8 mouse cellular contexts compared by ENCODE assay signal in genomic region chr13:112088312-112088771, GRCm38 (mm10).
DNase-seq lines count a peak whose midpoint lies in the region; ATAC-seq and TF ChIP-seq lines count a peak whose summit lies in the region.

No protein-coding gene starts in this region.

- peak; percentile 56 for ATAC-seq in erythroid progenitor cell, adult 5-6 weeks (replicated peaks; ENCODE audit: low FRiP score, poor library complexity, severe bottlenecking)
- peak; percentile 94 for ATAC-seq in kidney, embryonic 15.5 days (replicated peaks; ENCODE audit: low FRiP score)
- ATAC-seq in lung, postnatal 0 days, result peak; percentile 94
- ATAC-seq in megakaryocyte-erythroid progenitor cell, adult 5-6 weeks (replicated peaks; ENCODE audit: low FRiP score, low TSS enrichment, poor library complexity, severe bottlenecking), result no peak

- DNase-seq in adrenal gland, postnatal 36 days, result peak; percentile 22 to 27
- DNase-seq in adrenal gland, postnatal 10 days, result no peak
- DNase-seq in lung, postnatal 0 days (ENCODE audit: low spot score), result peak; percentile 83
- no peak for DNase-seq in left cerebral cortex, postnatal 4 days
- DNase-seq in layer of hippocampus, adult 2 months (ENCODE audit: low spot score in 2 of 2), result no peak

- no peak overlapping the region for H3K4me3 ChIP-seq in kidney, embryonic 15.5 days (replicated peaks)
- H3K4me3 ChIP-seq in lung, postnatal 0 days (ENCODE audit: low read depth, low read length), result no peak overlapping the region
- no peak overlapping the region for H3K4me3 ChIP-seq in layer of hippocampus, adult 2 months

- no peak for TF ChIP-seq CTCF in lung, postnatal 0 days (IDR thresholded peaks at IDR 0.05)
- no peak for TF ChIP-seq CTCF in layer of hippocampus, adult 2 months (conservative IDR thresholded peaks at IDR 0.05)

- peaks cover 52% of the 10 kb centered on the region for H3K4me1 ChIP-seq in kidney, embryonic 15.5 days
- peaks cover 8% of the 10 kb centered on the region; the same call in 1 of the 2 replicates for H3K4me1 ChIP-seq in lung, postnatal 0 days (ENCODE audit: insufficient read depth, low read depth, low read length)

- intact Hi-C loops in left cerebral cortex, postnatal 4 days (cut with DNase I), result no loop called here

- 7% methylated on average over 5 of the region's 5 CpGs for WGBS in kidney, embryonic 15.5 days
- WGBS in lung, postnatal 0 days, result 24% methylated on average over 5 of the region's 5 CpGs

- H3K36me3 ChIP-seq in kidney, embryonic 15.5 days, result no peaks in the 10 kb centered on the region
- H3K36me3 ChIP-seq in lung, postnatal 0 days (ENCODE audit: insufficient read depth, low read length), result no peaks in the 10 kb centered on the region

- peak overlapping the region; percentile 78 for H3K27ac ChIP-seq in kidney, embryonic 15.5 days
- 0 out of 2 replicates have a peak overlapping the region, but pooled peaks have one; percentile 32 for H3K27ac ChIP-seq in lung, postnatal 0 days (ENCODE audit: low read length)
- no peak overlapping the region for H3K27ac ChIP-seq in layer of hippocampus, adult 2 months

- H3K27me3 ChIP-seq in kidney, embryonic 15.5 days, result no peaks in the 10 kb centered on the region
- no peaks in the 10 kb centered on the region for H3K27me3 ChIP-seq in lung, postnatal 0 days (replicated peaks; ENCODE audit: insufficient read depth, low read length)

- no peak overlapping the region for H3K4me2 ChIP-seq in kidney, embryonic 15.5 days
- H3K4me2 ChIP-seq in lung, postnatal 0 days (replicated peaks; ENCODE audit: low read depth, low read length), result no peak overlapping the region

- H3K9ac ChIP-seq in kidney, embryonic 15.5 days, result no peak overlapping the region
- no peak overlapping the region for H3K9ac ChIP-seq in lung, postnatal 0 days (replicated peaks; ENCODE audit: low read depth)

- H3K9me3 ChIP-seq in kidney, embryonic 15.5 days (replicated peaks), result no peaks in the 10 kb centered on the region
- H3K9me3 ChIP-seq in lung, postnatal 0 days (ENCODE audit: low read length), result no peaks in the 10 kb centered on the region

- peak; percentile 82 for TF ChIP-seq EP300 in lung, postnatal 0 days (IDR thresholded peaks at IDR 0.05)

Comparison
In these comparisons a context has a peak if more than half of its experiments do, and no peak if none do; other contexts are left out.
1. DNase-seq: peak in adrenal gland, postnatal 36 days (2 of 2) and lung, postnatal 0 days (single experiment); none in adrenal gland, postnatal 10 days (single experiment), left cerebral cortex, postnatal 4 days (single experiment) and layer of hippocampus, adult 2 months (0 of 2).